ENCODE assay signal across 15 mouse cellular contexts in genomic region chr16:85041153-85041959, GRCm38 (mm10).
DNase-seq lines count a peak whose midpoint lies in the region; ATAC-seq lines count a peak whose summit lies in the region.
"Had no signal": no experiment of that assay in that cellular context is flagged by ENCODE, and none has a peak within 500 bp of the region (broad histone marks: within the 10 kb centered on the region; RNA-seq: fewer than 3 reads in every experiment).

No protein-coding gene starts in this region.

- no peaks in the 10 kb centered on the region for H3K9me3 ChIP-seq in midbrain, embryonic 11.5 days (ENCODE audit: control insufficient read depth, low read length)
- no peaks in the 10 kb centered on the region for H3K9me3 ChIP-seq in midbrain, embryonic 10.5 days (replicated peaks)
- H3K9me3 ChIP-seq in embryonic facial prominence, embryonic 13.5 days, result no peaks in the 10 kb centered on the region
- H3K9me3 ChIP-seq: liver, embryonic 15.5 days; neural tube, embryonic 12.5 days had no signal

- H3K36me3 ChIP-seq in midbrain, embryonic 11.5 days (ENCODE audit: control insufficient read depth, insufficient read depth, low read length), result no peaks in the 10 kb centered on the region; the same call in 1 of the 2 replicates
- H3K36me3 ChIP-seq in midbrain, embryonic 10.5 days, result peaks cover 40% of the 10 kb centered on the region
- peaks cover 22% of the 10 kb centered on the region for H3K36me3 ChIP-seq in embryonic facial prominence, embryonic 13.5 days
- H3K36me3 ChIP-seq: liver, embryonic 15.5 days had no signal

- H3K4me3 ChIP-seq in midbrain, embryonic 11.5 days (ENCODE audit: low read depth, low read length), result no peak overlapping the region
- H3K4me3 ChIP-seq in midbrain, embryonic 10.5 days, result no peak overlapping the region
- H3K4me3 ChIP-seq in embryonic facial prominence, embryonic 13.5 days, result no peak overlapping the region
- H3K4me3 ChIP-seq: liver, embryonic 15.5 days; megakaryocyte, embryonic 14.5 days; neural tube, embryonic 12.5 days had no signal

- no peak for ATAC-seq in midbrain, embryonic 11.5 days (ENCODE audit: low FRiP score)
- 0 out of 2 replicates have a peak, but pooled peaks have one; percentile 39 for ATAC-seq in embryonic facial prominence, embryonic 13.5 days (ENCODE audit: insufficient number of reproducible peaks, insufficient read depth, low FRiP score, low TSS enrichment, low read depth)
- ATAC-seq: CD4-positive, CD25-positive, alpha-beta regulatory T cell, adult 4 months had no signal

- no peaks in the 10 kb centered on the region for H3K27me3 ChIP-seq in midbrain, embryonic 11.5 days (ENCODE audit: control insufficient read depth, insufficient read depth, low read length)
- H3K27me3 ChIP-seq in midbrain, embryonic 10.5 days (ENCODE audit: low read depth, poor library complexity, severe bottlenecking), result no peaks in the 10 kb centered on the region
- no peaks in the 10 kb centered on the region for H3K27me3 ChIP-seq in embryonic facial prominence, embryonic 13.5 days
- H3K27me3 ChIP-seq: liver, embryonic 15.5 days; megakaryocyte, embryonic 14.5 days; neural tube, embryonic 12.5 days had no signal

- no peaks in the 10 kb centered on the region; the same call in 1 of the 2 replicates for H3K4me1 ChIP-seq in midbrain, embryonic 11.5 days (ENCODE audit: control insufficient read depth, insufficient read depth, low read length)
- peaks cover 13% of the 10 kb centered on the region for H3K4me1 ChIP-seq in midbrain, embryonic 10.5 days
- H3K4me1 ChIP-seq in embryonic facial prominence, embryonic 13.5 days, result peaks cover 7% of the 10 kb centered on the region; the same call in 1 of the 2 replicates
- H3K4me1 ChIP-seq: liver, embryonic 15.5 days; megakaryocyte, embryonic 14.5 days had no signal

- WGBS in midbrain, embryonic 11.5 days, result 41% methylated on average over 3 of the region's 3 CpGs
- WGBS in midbrain, embryonic 10.5 days, result 47% methylated on average over 3 of the region's 3 CpGs
- 28% methylated on average over 3 of the region's 3 CpGs for WGBS in embryonic facial prominence, embryonic 13.5 days

- H3K4me2 ChIP-seq in midbrain, embryonic 11.5 days, result no peak overlapping the region
- no peak overlapping the region for H3K4me2 ChIP-seq in embryonic facial prominence, embryonic 13.5 days
- H3K4me2 ChIP-seq: liver, embryonic 15.5 days; neural tube, embryonic 12.5 days had no signal

- intact Hi-C loops in heart, postnatal 25 days (cut with DNase I), result loop anchor here (10.0 kb wide), 1 partner anchor 133 kb away; the partner anchor contains the start of gene App

- peak; percentile 47 for DNase-seq in heart, adult 8-10 months (ENCODE audit: low spot score)
- no peak for DNase-seq in heart, postnatal 25 days (ENCODE audit: low spot score)
- peak; percentile 84 for DNase-seq in midbrain, embryonic 11.5 days (ENCODE audit: low spot score, missing footprints)
- DNase-seq in midbrain, embryonic 10.5 days (ENCODE audit: low spot score), result no peak
- DNase-seq in mesoderm, embryonic 11.5 days (ENCODE audit: low read depth, low spot score), result peak; percentile 28
- DNase-seq in Muller cell, postnatal 12 days (ENCODE audit: inconsistent ontology term), result no peak
- no peak for DNase-seq in adrenal gland, adult 2 months
- DNase-seq: cerebellum, postnatal 36 days; kidney, adult 8-10 months; right cerebral cortex, adult 18-20 months had no signal

- H3K9ac ChIP-seq in midbrain, embryonic 11.5 days (ENCODE audit: low read length), result no peak overlapping the region
- no peak overlapping the region for H3K9ac ChIP-seq in embryonic facial prominence, embryonic 13.5 days
- H3K9ac ChIP-seq: liver, embryonic 15.5 days; neural tube, embryonic 12.5 days had no signal

- no peak overlapping the region for H3K27ac ChIP-seq in midbrain, embryonic 11.5 days (ENCODE audit: low read depth, low read length)
- H3K27ac ChIP-seq in midbrain, embryonic 10.5 days (replicated peaks), result no peak overlapping the region
- H3K27ac ChIP-seq in embryonic facial prominence, embryonic 13.5 days, result peak overlapping the region; percentile 11
- H3K27ac ChIP-seq: liver, embryonic 15.5 days; neural tube, embryonic 12.5 days had no signal

Comparison
In these comparisons a context has a peak if more than half of its experiments do, and no peak if none do; other contexts are left out.
1. DNase-seq: peak in heart, adult 8-10 months (single experiment), midbrain, embryonic 11.5 days (single experiment) and mesoderm, embryonic 11.5 days (single experiment); none in heart, postnatal 25 days (single experiment), midbrain, embryonic 10.5 days (single experiment), Muller cell, postnatal 12 days (single experiment) and adrenal gland, adult 2 months (single experiment).